Mouse (Mus musculus) bone marrow macrophage, adult 2 months (primary cell): ENCODE measurements at regions not wholly inside any gene's neighbourhood (a gene's known extent, or its start where the extent isn't known, plus 50 kb on each side); places are given as distances from the start of the nearest gene placed in this dataset.
"Not testable (repeated sequence)": the region's sequence is repeated elsewhere in the genome, so short reads cannot be mapped to it uniquely, and the experiment has no call there.

Source experiments
- H3K27ac ChIP-seq: 2 replicates; pipeline ENCODE4 v1.5.1; 2012; ENCODE audit warnings: low read depth, low read length; ENCODE audit not compliant: insufficient read depth
- H3K4me1 ChIP-seq: 2 replicates; pipeline ENCODE4 v1.6.1; 2012; ENCODE audit warnings: low read length; ENCODE audit not compliant: control insufficient read depth, insufficient read depth
- H3K4me3 ChIP-seq: 2 replicates; pipeline ENCODE4 v1.5.1; 2012; ENCODE audit warnings: mild to moderate bottlenecking, low read length, moderate library complexity; ENCODE audit not compliant: insufficient read depth
- CTCF ChIP-seq: IDR thresholded peaks from 2 replicates; pipeline ENCODE4 v1.5.1; 2012; ENCODE audit warnings: low read depth, mild to moderate bottlenecking, low read length, moderate library complexity
- POLR2A ChIP-seq: IDR thresholded peaks from 2 replicates; pipeline ENCODE4 v1.6.1; 2012; ENCODE audit warnings: mild to moderate bottlenecking, low read depth, low read length, borderline replicate concordance

- Histone ChIP-seq H3K27ac (no peak overlapping the region), H3K4me1 (no peaks in the 10 kb centered on the region), H3K4me3 (no peak overlapping the region)
- no peak for TF ChIP-seq CTCF
- TF ChIP-seq POLR2A: no peak
These were observed 684.6 kb upstream of the Ptbp2 start for GRCm38 (mm10) chr3:120468887-120469286.

- Histone ChIP-seq H3K4me3 (no peak overlapping the region), H3K4me1 (no peaks in the 10 kb centered on the region), H3K27ac (no peak overlapping the region)
- TF ChIP-seq CTCF (no peak), POLR2A (no peak)
These were observed 676.5 kb upstream of the Ptbp2 start for GRCm38 (mm10) chr3:120460717-120461116.

GRCm38 (mm10) chr3:120457912-120458311 is 673.6 kb upstream of the Ptbp2 start:
- Histone ChIP-seq H3K4me1 (no peaks in the 10 kb centered on the region), H3K27ac (no peak overlapping the region), H3K4me3 (no peak overlapping the region)
- TF ChIP-seq POLR2A: no peak
- no peak for TF ChIP-seq CTCF

GRCm38 (mm10) chr3:120441127-120441526 is 656.9 kb upstream of the Ptbp2 start:
- no peak for TF ChIP-seq POLR2A
- TF ChIP-seq CTCF: no peak
- H3K4me3 ChIP-seq: no peak overlapping the region
- no peak overlapping the region for H3K27ac ChIP-seq
- no peaks in the 10 kb centered on the region for H3K4me1 ChIP-seq

- no peaks in the 10 kb centered on the region for H3K4me1 ChIP-seq
- H3K27ac ChIP-seq: no peak overlapping the region
- H3K4me3 ChIP-seq: no peak overlapping the region
- TF ChIP-seq CTCF: no peak
- TF ChIP-seq POLR2A: no peak
These were observed 646.0 kb upstream of the Ptbp2 start for GRCm38 (mm10) chr3:120430285-120430684.

- H3K27ac ChIP-seq: no peak overlapping the region
- TF ChIP-seq CTCF (no peak), POLR2A (no peak)
- no peaks in the 10 kb centered on the region for H3K4me1 ChIP-seq
- H3K4me3 ChIP-seq: no peak overlapping the region
These were observed 632.4 kb upstream of the Ptbp2 start for GRCm38 (mm10) chr3:120416634-120417033.

GRCm38 (mm10) chr3:120375688-120376289 is 591.5 kb upstream of the Ptbp2 start:
- TF ChIP-seq CTCF (no peak), POLR2A (no peak)
- H3K27ac ChIP-seq: no peak overlapping the region
- H3K4me3 ChIP-seq: no peak overlapping the region
- no peaks in the 10 kb centered on the region for H3K4me1 ChIP-seq

- TF ChIP-seq POLR2A: no peak
- no peak for TF ChIP-seq CTCF
- Histone ChIP-seq H3K27ac (no peak overlapping the region), H3K4me3 (no peak overlapping the region), H3K4me1 (no peaks in the 10 kb centered on the region)
These were observed 558.6 kb upstream of the Ptbp2 start for GRCm38 (mm10) chr3:120342747-120343377.

GRCm38 (mm10) chr3:120341882-120342281 is 557.6 kb upstream of the Ptbp2 start:
- Histone ChIP-seq H3K4me1 (no peaks in the 10 kb centered on the region), H3K4me3 (no peak overlapping the region), H3K27ac (no peak overlapping the region)
- no peak for TF ChIP-seq CTCF
- TF ChIP-seq POLR2A: no peak

- H3K4me1 ChIP-seq: no peaks in the 10 kb centered on the region
- no peak overlapping the region for H3K4me3 ChIP-seq
- no peak overlapping the region for H3K27ac ChIP-seq
- TF ChIP-seq CTCF: no peak
- TF ChIP-seq POLR2A: no peak
These were observed 551.7 kb upstream of the Ptbp2 start for GRCm38 (mm10) chr3:120335843-120336585.

GRCm38 (mm10) chr3:120307042-120307441 is 522.8 kb upstream of the Ptbp2 start:
- not testable (repeated sequence) for H3K4me3 ChIP-seq, H3K4me1 ChIP-seq, H3K27ac ChIP-seq
